Mouse (Mus musculus): ENCODE measurements at regions not wholly inside any gene's neighbourhood (a gene's known extent, or its start where the extent isn't known, plus 50 kb on each side); places are given as distances from the start of the nearest gene placed in this dataset.
A peak's percentile ranks its signal among the peaks of the same experiment; 100 is the strongest.

DNA sequence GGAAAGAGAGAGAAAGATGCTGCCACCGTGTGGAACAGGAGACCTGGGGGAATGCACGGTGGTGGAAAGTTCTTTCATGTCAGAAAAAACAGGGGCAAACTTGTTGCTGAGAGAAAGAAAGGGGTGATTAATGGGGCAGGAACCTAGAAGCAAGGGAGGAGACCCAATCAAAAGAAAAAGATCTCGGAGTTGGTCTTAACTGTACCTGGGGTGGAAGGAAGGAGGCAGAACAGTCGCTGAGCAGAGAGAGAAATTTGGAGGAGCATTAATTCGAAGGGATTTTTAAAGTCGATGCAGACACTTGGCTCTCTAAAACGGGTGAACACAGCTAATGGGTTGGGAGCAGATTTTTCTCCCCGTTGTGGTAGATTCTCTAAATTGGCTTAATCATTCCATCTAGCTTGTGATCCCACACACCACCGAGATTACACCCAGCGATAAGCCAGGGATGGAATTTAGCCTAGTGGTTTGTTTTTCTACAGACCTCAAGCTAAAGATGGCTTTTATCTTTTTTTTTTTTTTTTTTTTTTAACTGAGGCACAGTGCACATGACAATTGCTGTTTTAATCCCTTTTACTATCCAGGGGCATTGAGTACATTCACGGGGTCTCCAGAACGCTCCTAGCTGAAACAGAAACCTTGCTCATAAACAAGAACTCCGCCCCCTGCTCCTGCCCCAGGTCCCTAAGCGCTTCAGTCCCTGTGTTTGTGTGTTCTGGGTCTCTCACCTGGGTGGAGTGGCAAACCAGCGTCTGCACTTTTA is 73.1 kb upstream of the Cpm start:
- no peak for DNase-seq (ENCODE audit: low read depth, low spot score)

GRCm38 (mm10) chr10:117555542-117555941 is 73.8 kb upstream of the Cpm start:
- DNase-seq (ENCODE audit: low read depth, low spot score) = no peak

GRCm38 (mm10) chr10:117555044-117555443 is 74.3 kb upstream of the Cpm start:
- no peak for DNase-seq (ENCODE audit: low read depth, low spot score)

DNA sequence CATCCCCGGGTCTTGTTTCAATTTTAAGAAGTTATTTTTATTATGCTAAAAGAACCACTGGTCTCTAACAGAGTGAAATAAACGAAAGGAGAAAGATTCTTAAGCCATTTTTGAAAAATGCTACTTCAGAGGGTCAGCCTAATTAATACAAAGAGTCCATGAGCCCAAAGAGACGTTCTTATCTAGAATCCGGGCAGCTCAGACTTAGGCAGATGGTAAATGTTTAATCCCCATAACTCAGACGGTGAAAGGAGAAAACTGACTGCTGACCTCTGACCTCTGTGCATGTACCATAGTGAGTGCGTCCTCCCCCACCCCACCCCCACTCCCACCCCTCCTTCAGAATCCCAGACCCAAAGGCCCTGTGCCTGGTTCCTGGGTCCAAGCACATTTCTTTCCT is 74.8 kb upstream of the Cpm start:
- no peak for DNase-seq (ENCODE audit: low read depth, low spot score)

DNA sequence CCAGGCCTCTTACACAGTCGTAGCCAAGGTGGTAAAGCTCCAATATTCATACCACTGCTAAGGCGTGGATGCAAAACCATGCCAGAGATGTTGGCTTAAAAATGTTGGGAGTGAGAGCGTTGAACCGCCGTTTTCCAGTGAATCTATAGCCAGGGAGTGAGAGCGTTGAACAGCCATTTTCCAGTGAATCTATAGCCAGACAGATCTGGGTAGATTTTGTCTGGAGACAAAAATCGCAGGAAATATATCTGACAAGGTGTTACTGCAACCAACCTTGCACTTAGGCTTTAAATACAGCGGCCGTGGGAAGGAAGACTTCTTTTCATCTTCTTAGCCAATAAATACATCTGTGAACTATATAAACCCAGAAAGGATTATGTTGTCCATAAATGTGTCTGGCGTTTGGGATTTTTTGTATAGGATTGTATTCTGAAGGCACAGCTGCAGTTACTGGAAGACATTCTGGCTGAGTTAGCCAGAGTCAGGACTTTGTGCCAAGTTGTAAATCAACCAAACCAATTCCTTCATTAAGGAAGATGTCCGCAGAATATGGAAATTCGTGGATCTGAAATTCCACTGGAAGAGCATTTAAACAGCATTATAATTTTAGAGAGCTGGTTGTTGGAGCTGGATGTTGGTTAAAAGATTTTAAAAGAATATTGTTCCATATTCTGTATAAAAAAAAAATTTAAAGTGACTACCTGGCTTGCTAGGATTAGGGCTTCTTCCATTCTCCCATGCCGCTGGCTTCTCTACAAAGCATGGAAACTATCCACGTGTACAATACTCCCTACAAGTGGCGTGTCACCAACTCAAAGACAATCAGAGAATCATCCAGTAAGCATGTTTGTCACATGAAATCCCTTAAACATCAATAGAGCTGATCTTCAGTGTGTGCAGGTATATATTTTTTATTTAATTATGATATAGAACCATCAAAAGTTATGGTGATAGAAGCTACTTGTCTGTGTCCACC is 75.8 kb upstream of the Cpm start:
- DNase-seq (ENCODE audit: low read depth, low spot score) = no peak

GRCm38 (mm10) chr10:117552049-117552652 is 77.1 kb upstream of the Cpm start:
- no peak for DNase-seq (ENCODE audit: low read depth, low spot score)

- no peak for DNase-seq (ENCODE audit: low read depth, low spot score)
Measured at GRCm38 (mm10) chr10:117551234-117552048, 77.9 kb upstream of the Cpm start.

DNA sequence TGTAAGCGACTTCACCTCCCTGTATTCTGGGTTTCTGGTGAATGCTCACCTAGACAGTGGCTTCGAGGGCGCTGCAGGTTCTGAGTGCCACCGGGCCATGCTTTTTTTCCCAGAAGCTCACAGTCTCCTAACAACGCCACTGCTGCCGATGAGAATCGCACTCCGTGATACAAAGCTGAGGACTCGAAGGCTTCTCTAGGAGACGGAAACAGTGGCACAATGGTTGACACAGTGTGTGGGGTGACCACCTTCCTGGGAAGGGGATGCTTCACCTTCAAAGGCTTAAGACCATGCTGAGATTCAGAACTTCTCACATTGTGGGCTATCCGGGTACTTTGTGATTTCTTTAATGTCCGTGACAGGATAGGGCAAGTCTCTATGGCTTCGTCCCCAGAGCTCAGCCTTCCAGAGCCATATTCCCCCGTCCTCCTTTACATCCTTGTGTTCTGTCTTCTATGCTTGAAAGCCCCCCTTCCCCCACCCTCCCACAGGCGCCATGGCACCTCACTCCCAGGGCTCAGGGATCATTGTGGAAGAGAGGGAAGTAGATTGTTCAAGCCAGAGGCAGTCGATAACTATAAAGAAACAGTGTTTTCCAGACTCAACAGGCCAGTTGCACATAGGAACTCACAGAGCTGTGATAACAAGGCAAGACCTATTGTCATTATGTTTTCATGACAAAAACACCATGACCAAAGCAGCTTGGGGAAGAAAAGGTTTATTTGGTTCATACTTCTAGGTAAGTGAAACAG is 79.3 kb upstream of the Cpm start:
- DNase-seq (ENCODE audit: low read depth, low spot score) = no peak

- no peak for DNase-seq (ENCODE audit: low read depth, low spot score)
Measured at GRCm38 (mm10) chr10:117549506-117549830, 79.8 kb upstream of the Cpm start.

DNA sequence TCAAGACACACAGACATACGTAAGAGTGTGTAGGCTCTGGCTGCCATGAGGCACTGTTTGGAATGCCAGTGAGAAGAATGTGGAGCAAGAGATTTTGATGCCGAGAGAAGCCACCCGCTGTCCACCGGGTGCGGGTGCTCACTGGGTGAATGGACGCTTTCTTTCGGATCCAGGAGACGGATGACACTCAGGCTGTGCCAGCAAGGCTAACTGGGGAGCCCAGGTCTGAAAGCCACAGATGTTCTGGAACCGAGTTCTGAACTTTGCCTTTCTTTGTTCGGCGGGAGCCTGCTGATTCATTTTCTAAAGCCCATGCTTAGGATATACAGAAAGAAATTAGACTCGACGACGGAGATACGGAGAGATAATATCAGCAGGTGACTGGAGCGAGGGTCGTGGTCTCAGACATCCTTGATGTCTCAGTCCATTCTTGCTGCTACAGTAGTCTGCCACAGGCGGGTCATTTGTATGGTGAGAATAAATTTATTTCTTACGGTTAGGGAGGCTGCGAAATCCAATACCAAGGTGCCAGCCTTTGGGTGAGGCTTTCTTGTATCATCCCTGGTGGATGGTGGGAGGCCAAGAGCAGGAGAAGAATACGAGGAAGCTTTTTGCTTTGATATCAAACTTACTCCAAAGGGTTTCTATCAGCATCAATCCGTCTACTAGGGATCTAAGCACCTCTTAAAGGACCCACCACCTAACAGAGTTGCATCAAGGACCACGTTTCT is 80.4 kb upstream of the Cpm start:
- DNase-seq (ENCODE audit: low read depth, low spot score) = no peak

GRCm38 (mm10) chr10:117548262-117548661 is 81.0 kb upstream of the Cpm start:
- DNase-seq (ENCODE audit: low read depth, low spot score) = no peak

DNA sequence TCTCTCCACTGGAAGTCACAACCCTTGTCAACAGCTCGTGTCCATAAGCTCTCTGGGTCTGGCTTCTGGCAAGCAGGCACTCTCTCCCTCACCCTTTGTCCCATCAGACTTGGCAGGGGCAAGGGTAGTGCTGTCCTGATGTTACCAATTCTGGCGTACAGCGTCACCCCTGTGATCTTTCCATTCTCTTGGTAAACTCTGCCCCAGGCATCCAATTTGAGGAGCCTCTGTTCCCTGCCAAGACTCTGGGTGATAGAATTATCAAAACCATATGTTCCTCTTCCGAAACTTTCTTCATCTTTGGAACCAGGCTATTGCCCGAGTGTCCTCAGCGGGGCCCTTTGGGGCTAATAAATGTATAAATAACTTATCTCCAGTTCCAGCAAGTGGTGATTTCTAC is 82.0 kb upstream of the Cpm start:
- DNase-seq (ENCODE audit: low read depth, low spot score) = no peak

DNA sequence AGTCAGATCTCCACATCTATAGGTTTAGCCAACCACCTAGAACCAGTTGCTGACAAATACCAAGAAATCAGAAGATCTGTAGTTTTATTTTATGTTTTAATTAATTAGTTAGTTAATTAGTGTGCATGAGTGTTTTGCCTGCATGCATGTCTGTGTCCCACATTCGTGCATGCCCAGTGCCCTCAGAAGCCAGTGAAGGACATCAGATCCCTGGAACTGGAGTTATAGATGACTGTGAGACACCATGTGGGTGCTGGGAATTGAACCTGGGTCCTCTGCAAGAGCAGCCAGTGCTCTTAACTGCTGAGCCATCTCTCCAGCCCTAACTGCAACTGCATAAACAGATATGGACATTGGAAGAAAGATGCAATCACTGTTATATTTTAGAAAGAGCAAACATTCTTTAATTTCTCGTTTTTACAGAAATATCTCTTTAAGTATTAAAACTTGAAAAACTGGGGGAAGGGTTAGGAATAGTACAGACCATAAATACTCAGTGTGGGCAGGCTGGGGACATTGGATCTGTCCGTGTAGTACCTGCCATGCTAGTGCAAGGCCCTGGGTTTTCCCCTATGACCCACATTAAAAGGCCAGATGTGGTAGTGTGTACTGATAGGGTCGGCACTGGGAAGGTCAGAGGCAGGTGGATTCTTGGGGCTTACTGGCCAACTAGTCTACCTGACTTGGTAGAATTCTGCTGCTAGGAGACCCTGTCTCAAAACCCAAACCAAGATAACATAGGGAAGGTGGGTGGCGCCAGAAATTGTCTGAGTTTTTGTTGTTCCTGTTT is 83.3 kb upstream of the Cpm start:
- DNase-seq (ENCODE audit: low read depth, low spot score) = no peak

DNA sequence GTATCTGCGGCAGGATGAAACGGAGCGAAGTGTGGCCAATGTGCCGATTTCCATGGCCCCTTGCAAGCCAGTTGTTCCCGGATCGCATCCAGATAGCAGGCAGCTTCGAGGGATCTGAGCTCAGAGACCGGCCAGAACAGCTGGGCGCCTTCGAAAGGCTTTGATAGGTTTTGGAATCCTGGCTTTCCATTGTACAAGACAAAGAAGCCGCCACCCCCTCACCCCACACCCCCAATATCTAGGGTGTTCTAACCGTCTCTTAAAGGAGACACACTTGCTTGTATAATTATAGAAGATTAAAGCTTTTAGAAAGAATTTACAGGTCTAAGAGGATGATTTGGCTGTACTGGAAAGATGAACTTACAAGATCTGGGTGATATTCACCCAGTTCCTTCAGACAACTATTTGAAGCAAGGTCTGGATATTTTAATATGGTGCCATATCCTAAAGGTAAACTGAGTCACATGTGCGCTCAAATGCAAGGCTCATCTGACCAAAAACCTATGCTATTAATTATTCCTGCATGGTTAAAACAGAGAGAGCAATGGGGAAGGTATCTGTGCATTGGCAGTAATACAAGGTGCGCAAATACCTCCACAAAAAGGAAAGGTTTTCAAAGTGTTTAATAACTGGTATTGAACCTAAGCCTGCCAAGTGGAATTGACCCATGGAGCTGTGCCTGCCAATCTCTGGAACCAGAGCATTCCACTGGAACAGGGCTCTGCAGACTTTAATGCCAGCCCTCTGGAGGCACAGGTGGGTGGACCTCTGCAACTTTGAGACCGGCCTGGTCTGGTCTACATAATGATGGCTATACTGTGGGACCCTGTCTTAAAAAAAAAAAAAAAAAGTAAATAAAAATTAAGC is 84.4 kb upstream of the Cpm start:
- DNase-seq (ENCODE audit: low read depth, low spot score) = peak; percentile 45

GRCm38 (mm10) chr10:117543995-117544679 is 85.2 kb upstream of the Cpm start:
- DNase-seq (ENCODE audit: low read depth, low spot score) = no peak

- DNase-seq (ENCODE audit: low read depth, low spot score) = no peak
Measured at GRCm38 (mm10) chr10:117543696-117543950, 85.7 kb upstream of the Cpm start.

DNA sequence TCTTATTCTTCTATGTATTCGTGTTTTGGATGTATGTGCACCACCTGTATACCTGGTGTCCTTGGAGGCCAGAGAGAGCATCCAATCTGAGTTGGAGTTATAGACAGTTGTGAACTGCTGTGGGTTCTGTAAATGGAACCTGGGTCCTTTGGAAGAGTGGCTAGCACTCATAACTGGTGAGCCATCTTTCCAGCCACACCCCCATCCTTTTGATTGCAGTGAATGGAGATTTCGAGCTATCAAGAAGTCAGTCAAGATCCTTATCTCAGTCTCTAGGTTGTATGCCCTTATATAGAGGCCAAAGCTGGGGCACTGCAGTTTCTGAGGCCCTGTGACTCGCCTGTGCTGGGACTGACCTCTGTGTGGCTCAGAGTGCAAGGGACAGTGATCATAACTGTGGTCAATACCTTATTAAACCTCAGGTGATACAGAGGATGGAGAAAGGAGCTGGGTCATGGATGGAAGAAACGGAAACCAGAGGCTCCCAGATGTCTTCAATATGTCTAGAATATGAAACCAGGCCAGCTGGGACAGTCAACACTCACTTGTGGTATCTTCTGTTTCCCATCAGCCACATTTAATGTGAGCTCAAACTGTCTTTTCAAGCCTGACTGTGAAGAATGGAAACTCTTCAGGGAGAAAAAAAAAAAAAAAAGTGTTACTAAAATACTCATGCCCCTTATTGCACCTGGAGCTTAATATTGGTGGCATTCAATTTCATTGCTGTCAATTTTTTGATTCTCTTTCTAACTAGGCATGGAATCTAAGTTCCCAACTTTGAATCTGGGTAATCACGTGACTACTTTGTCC is 86.2 kb upstream of the Cpm start:
- no peak for DNase-seq (ENCODE audit: low read depth, low spot score)

Measured in mesoderm, embryonic 11.5 days (tissue).